Mouse (Mus musculus): ENCODE data around the gene Kif21b.

Gene Kif21b

GRCm38 (mm10) chr1:136130951-136131558 lies at the start of gene Kif21b:
TSS of gene Kif21b (plus strand) at chr1:136131389.
- peak; percentile 82 for DNase-seq (ENCODE audit: low spot score)

GRCm38 (mm10) chr1:136085988-136086685 lies 45.1 kb upstream of the Kif21b start:
- DNase-seq (ENCODE audit: low spot score): no peak

DNA sequence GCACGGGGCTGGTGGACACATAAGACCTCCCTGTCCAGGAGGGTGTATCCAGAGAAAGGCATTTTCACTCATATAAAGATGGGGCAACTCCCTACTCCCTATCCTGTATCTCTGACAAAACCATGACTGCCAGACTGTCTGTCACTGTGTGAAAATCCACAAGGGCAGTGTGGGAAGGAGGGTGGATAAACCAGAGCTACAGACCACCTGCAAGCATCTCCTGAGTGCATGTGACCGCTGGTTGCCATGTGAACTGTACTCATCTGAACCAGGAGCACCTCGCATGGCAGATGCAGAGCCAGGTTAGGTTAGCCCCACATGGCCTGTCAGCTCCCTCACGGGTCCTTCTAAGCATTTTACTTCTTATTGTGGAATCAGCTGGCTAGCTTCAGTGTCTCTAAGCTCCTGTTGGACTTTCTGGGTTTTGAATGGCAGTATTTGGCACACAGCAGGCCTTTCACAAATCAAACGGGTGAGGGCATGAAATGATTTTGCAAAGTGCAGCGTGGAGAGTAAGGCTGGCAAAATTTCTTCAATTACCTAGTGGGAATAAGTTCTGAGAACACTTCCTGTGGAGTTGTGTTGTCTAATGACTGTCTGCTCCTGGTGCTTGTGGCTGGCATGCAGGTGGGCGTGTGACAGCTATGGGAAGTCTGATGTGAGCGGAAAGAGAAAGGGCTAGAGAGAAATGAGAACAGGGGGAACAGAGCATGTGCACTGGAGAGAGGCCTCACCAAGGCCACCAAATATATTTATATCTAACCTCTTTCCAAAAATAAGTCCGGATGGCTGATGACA lies 41.6 kb upstream of the Kif21b start:
- DNase-seq (ENCODE audit: low spot score): no peak

DNA sequence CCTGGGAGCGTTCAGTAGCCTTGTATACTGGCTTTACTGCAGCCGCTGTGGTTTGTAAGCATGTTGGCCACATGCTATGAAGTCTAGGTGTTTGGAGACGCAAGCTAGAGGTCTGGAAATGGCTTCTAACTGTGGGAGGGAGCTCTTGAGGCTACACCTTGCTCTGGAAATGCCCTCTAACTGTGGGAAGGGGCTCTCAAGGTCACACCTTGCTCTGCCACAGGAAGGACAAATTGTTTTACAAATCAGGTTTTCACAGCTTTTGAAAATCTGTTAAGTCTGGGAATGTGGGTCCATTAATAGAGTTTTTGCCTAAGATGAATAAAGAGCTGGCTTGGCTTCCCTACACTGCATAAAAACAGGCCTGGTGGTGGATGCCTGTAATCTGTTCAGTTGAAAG lies 37.5 kb upstream of the Kif21b start:
- no peak for DNase-seq (ENCODE audit: low spot score)

- no peak for DNase-seq (ENCODE audit: low spot score)
These were observed 36.4 kb upstream of the Kif21b start for GRCm38 (mm10) chr1:136094807-136095206.

DNA sequence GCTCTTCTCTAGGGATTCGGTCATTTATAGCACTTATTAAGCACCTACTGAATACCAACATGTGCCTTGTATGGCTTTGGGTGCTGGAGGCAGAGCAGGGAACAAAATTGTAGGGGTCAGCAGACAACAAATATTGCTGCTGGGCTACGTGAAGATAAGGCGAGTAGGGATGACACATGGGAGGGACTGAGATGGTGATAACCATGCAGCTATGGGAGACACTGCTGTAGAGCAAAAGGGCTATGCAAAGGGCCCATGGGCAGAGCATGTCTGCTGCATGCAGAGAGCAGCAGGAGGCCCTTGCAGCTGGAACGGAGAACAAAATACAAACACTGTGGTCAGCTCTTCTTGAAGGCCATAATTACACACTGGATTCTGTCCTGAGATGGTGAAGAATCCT lies 29.1 kb upstream of the Kif21b start:
- DNase-seq (ENCODE audit: low spot score): no peak

GRCm38 (mm10) chr1:136102551-136102950 lies 28.6 kb upstream of the Kif21b start:
- DNase-seq (ENCODE audit: low spot score): no peak

- DNase-seq (ENCODE audit: low spot score): no peak
These were observed 28.2 kb upstream of the Kif21b start for GRCm38 (mm10) chr1:136102981-136103380.

GRCm38 (mm10) chr1:136103696-136104095 lies 27.5 kb upstream of the Kif21b start:
- DNase-seq (ENCODE audit: low spot score): no peak

GRCm38 (mm10) chr1:136104741-136105140 lies 26.4 kb upstream of the Kif21b start:
- no peak for DNase-seq (ENCODE audit: low spot score)

DNA sequence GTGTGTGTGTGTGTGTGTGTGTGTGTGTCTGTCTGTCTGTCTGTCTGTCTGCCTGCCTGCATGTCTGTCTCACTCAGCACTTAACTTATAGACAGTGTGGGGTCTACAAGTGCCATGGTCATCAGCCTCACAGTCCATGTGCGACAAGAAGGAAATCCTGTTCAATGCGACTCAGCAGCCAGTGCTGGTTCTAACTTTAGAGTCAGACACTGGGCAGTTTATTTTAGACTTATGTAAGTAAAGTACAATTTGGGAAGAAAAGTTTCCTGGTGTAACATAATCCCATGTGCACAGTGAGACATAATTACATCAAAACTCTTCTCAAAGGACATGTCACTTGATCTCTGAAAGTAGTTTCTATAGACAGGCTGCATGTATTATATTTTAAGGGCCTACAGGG lies 21.7 kb upstream of the Kif21b start:
- DNase-seq (ENCODE audit: low spot score): no peak

- DNase-seq (ENCODE audit: low spot score): peak; percentile 67
These were observed 15.0 kb upstream of the Kif21b start for GRCm38 (mm10) chr1:136116183-136116582.

GRCm38 (mm10) chr1:136117069-136117468 lies 14.1 kb upstream of the Kif21b start:
- no peak for DNase-seq (ENCODE audit: low spot score)

GRCm38 (mm10) chr1:136118875-136119274 lies 12.3 kb upstream of the Kif21b start:
- DNase-seq (ENCODE audit: low spot score): no peak

DNA sequence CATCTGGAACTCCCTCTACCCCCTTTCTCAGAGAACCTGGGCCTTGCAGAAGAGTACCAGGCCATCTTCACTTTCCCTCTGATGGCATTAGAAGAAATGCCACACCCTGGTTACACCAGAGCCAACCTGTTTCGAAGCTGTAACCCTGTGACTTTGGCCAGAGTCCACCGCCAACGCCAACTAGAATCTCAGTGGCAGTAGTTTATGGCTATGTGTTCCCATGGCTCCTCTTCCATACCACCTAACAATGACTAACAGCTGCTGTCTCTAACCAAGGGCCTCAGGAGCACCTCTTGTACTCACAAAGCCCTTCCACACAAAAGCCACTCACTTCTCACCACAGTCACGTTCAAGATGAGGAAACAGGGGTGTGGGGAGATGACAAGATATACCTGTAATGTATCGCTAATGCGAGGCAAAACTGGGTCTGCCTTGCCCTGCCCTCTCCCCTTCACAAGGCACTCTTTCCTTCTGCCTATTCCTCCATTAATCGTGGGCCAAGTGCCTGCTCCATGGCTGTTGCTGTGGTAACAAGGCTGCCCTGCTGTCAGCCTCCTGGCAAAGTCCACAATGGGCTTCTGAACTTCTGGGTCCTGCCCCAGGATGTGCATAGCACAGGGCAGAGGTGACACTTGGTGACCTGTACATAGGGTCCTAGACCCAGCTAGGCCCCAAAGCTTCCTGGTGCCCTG lies 11.5 kb upstream of the Kif21b start:
- no peak for DNase-seq (ENCODE audit: low spot score)

DNA sequence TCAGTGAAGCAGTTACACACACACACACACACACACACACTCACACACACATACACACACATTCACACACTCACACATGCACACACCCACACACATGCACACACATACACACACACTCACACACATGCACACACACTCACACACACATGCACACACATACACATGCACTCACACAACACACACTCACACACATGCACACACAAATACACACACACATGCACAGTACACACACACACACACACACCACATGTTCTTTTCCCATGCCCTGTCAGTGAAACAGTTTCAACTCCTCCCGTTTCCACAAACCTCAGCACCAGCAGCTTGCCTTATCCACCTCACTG lies 11.0 kb upstream of the Kif21b start:
- DNase-seq (ENCODE audit: low spot score): no peak

- DNase-seq (ENCODE audit: low spot score): no peak
These were observed 10.4 kb upstream of the Kif21b start for GRCm38 (mm10) chr1:136120785-136121184.

DNA sequence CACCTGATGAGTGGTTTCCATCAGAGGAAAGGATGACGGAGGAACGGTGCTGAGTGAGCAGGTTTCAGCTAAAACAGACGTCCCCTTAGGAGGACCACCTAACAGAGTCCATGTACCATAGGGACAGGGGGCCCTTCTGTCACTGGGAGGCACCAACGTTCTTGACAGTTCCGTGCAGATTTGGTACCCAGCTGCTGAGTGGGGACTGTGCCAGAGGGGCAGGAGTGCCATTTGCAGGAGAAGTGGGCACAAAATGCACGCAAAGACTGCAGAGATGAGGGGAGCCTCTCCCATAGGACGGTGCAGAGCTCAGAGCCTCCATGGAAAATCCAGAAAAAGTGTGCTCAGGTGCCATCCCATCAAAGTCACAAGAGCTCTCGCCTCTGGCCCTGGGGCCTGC lies 9.2 kb upstream of the Kif21b start:
- DNase-seq (ENCODE audit: low spot score): no peak

GRCm38 (mm10) chr1:136126159-136126765 lies 4.9 kb upstream of the Kif21b start:
- no peak for DNase-seq (ENCODE audit: low spot score)

GRCm38 (mm10) chr1:136126895-136127294 lies 4.3 kb upstream of the Kif21b start:
- peak; percentile 78 for DNase-seq (ENCODE audit: low spot score)

DNA sequence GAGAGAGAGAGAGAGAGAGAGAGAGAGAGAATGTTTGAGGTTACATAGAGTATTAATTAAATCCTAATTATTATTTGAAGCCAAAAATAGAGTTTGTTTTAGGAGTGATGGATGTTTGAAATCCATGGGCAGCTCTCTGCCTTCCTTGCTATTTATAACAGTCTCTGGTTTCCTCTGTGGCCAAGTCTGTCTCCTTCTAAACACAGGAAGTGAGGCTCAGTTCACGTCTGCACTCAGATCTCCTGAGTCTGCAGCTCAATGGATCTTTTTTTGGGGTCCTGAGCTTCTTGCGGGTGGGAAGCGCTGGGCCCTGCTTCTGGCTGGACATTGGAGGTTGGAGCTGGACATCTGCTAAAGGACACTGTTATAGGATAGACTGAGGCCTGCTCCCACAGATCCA lies 3.3 kb upstream of the Kif21b start:
- DNase-seq (ENCODE audit: low spot score): no peak

- DNase-seq (ENCODE audit: low spot score): no peak
These were observed 2.8 kb upstream of the Kif21b start for GRCm38 (mm10) chr1:136128416-136128815.
